Mouse (Mus musculus): ENCODE data around the gene Slc25a17. TPM values are rescaled to one million over a fixed set of nuclear protein-coding genes. Genes with fewer than 3 reads are reported as not detected.
A peak's percentile ranks its signal among the peaks of the same experiment; 100 is the strongest.

Slc25a17 gene
- polyA plus RNA-seq (2012; rRNA removed), result 10.5 and 11.9 TPM in 2 replicates

- H3K27ac ChIP-seq (ENCODE audit: control insufficient read depth, insufficient read depth, low read depth, low read length), result peak within 1 kb of the TSS; percentile 68
- peak within 1 kb of the TSS; percentile 93 for H3K4me3 ChIP-seq (ENCODE audit: control insufficient read depth, low read depth, low read length)
- peaks cover 2% of the 10 kb centered on the region; the same call in 1 of the 2 replicates for H3K36me3 ChIP-seq (ENCODE audit: control insufficient read depth, insufficient read depth, low read length)
- TF ChIP-seq POLR2A (IDR thresholded peaks at IDR 0.05; ENCODE audit: control insufficient read depth, low read depth, low read length) (peak; percentile 70), CTCF (IDR thresholded peaks at IDR 0.05; ENCODE audit: control insufficient read depth, insufficient read depth, insufficient replicate concordance, low read depth, low read length) (no peak)
- peaks cover 2% of the 10 kb centered on the region for H3K4me1 ChIP-seq (ENCODE audit: control insufficient read depth, insufficient read depth, low read length)
- no peaks in the 10 kb centered on the region for H3K27me3 ChIP-seq (ENCODE audit: control insufficient read depth, insufficient read depth, low read length)
Measured at GRCm38 (mm10) chr15:81360345-81361021, at the start of gene Slc25a17. Gene Slc25a17, minus strand, starts transcription at chr15:81360812.

- peak within 1 kb of the TSS; percentile 72 for H3K4me3 ChIP-seq (ENCODE audit: control insufficient read depth, low read depth, low read length)
- no peaks in the 10 kb centered on the region for H3K4me1 ChIP-seq (ENCODE audit: control insufficient read depth, insufficient read depth, low read length)
- TF ChIP-seq CTCF (IDR thresholded peaks at IDR 0.05; ENCODE audit: control insufficient read depth, insufficient read depth, insufficient replicate concordance, low read depth, low read length), result no peak
- TF ChIP-seq POLR2A (IDR thresholded peaks at IDR 0.05; ENCODE audit: control insufficient read depth, low read depth, low read length), result no peak
- no peaks in the 10 kb centered on the region for H3K36me3 ChIP-seq (ENCODE audit: control insufficient read depth, insufficient read depth, low read length)
- peak within 1 kb of the TSS; percentile 63 for H3K27ac ChIP-seq (ENCODE audit: control insufficient read depth, insufficient read depth, low read depth, low read length)
- H3K27me3 ChIP-seq (ENCODE audit: control insufficient read depth, insufficient read depth, low read length), result no peaks in the 10 kb centered on the region
Measured at GRCm38 (mm10) chr15:81408199-81408598, 47.6 kb upstream of the Slc25a17 start, which contains the start of gene Dnajb7. Gene Dnajb7, minus strand, starts transcription at chr15:81408299.

DNA sequence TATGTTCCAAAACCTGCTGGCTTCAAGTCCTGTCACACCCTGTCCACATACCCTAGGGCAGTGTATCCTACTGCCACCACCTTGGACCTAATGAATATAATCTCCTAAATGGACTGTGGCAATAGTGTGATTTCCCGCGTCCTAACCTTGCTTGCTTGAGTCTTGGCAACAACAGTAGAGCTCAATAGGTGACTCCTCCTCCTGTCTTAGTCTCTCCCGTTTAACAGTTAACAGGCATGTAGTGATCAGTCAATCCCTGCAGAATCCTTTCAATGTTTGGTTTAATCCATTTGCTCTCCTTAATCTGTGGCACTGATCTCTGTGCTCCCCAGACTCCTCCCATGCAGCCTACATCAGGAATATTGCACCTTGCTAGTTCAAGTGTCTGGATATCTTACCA is 44.4 kb upstream of the Slc25a17 start:
- TF ChIP-seq POLR2A (IDR thresholded peaks at IDR 0.05; ENCODE audit: control insufficient read depth, low read depth, low read length) (no peak), CTCF (IDR thresholded peaks at IDR 0.05; ENCODE audit: control insufficient read depth, insufficient read depth, insufficient replicate concordance, low read depth, low read length) (no peak)

GRCm38 (mm10) chr15:81399638-81400315 is 39.2 kb upstream of the Slc25a17 start, which contains the start of the genes St13 and Xpnpep3:
Gene St13, minus strand, starts transcription at chr15:81400077.
Gene Xpnpep3, plus strand, starts transcription at chr15:81400138.
- Histone ChIP-seq H3K4me3 (ENCODE audit: control insufficient read depth, low read depth, low read length) (peak within 1 kb of the TSS; percentile 98), H3K27me3 (ENCODE audit: control insufficient read depth, insufficient read depth, low read length) (no peaks in the 10 kb centered on the region), H3K27ac (ENCODE audit: control insufficient read depth, insufficient read depth, low read depth, low read length) (peak within 1 kb of the TSS; percentile 100), H3K4me1 (ENCODE audit: control insufficient read depth, insufficient read depth, low read length) (no peaks in the 10 kb centered on the region; the same call in 1 of the 2 replicates), H3K36me3 (ENCODE audit: control insufficient read depth, insufficient read depth, low read length) (no peaks in the 10 kb centered on the region; the same call in 1 of the 2 replicates)
- no peak for TF ChIP-seq CTCF (IDR thresholded peaks at IDR 0.05; ENCODE audit: control insufficient read depth, insufficient read depth, insufficient replicate concordance, low read depth, low read length)
- peak; percentile 80 for TF ChIP-seq POLR2A (IDR thresholded peaks at IDR 0.05; ENCODE audit: control insufficient read depth, low read depth, low read length)

More for the DNA sequence above, 44.4 kb upstream of the Slc25a17 start:
- Histone ChIP-seq H3K27ac (ENCODE audit: control insufficient read depth, insufficient read depth, low read depth, low read length) (no peak overlapping the region), H3K4me1 (ENCODE audit: control insufficient read depth, insufficient read depth, low read length) (no peaks in the 10 kb centered on the region), H3K36me3 (ENCODE audit: control insufficient read depth, insufficient read depth, low read length) (no peaks in the 10 kb centered on the region), H3K4me3 (ENCODE audit: control insufficient read depth, low read depth, low read length) (peak overlapping the region; percentile 56; the same call in 1 of the 2 replicates), H3K27me3 (ENCODE audit: control insufficient read depth, insufficient read depth, low read length) (no peaks in the 10 kb centered on the region)

DNA sequence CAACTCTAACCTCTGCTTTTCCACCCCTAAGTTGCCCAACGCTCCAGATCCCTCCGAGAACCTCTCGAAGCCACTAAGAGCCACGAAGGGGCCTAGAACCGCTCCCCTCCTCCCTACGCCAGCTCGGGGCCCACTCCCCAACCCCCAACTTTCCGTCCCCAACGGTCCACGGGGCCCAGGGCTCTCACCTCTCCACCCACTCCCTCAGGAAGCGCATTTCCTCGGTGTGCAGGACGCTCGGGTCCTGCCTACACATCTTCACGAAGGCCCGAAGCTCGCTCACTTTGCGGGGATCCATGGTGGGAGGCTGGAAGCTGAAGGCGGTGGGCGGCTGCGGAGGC is 38.7 kb upstream of the Slc25a17 start:
- TF ChIP-seq POLR2A (IDR thresholded peaks at IDR 0.05; ENCODE audit: control insufficient read depth, low read depth, low read length), result no peak; the same call in 1 of the 2 replicates
- TF ChIP-seq CTCF (IDR thresholded peaks at IDR 0.05; ENCODE audit: control insufficient read depth, insufficient read depth, insufficient replicate concordance, low read depth, low read length), result no peak
- peak overlapping the region; percentile 100 for H3K27ac ChIP-seq (ENCODE audit: control insufficient read depth, insufficient read depth, low read depth, low read length)
- H3K27me3 ChIP-seq (ENCODE audit: control insufficient read depth, insufficient read depth, low read length), result no peaks in the 10 kb centered on the region
- no peaks in the 10 kb centered on the region; the same call in 1 of the 2 replicates for H3K36me3 ChIP-seq (ENCODE audit: control insufficient read depth, insufficient read depth, low read length)
- H3K4me1 ChIP-seq (ENCODE audit: control insufficient read depth, insufficient read depth, low read length), result no peaks in the 10 kb centered on the region; the same call in 1 of the 2 replicates
- H3K4me3 ChIP-seq (ENCODE audit: control insufficient read depth, low read depth, low read length), result peak overlapping the region; percentile 98

- TF ChIP-seq POLR2A (IDR thresholded peaks at IDR 0.05; ENCODE audit: control insufficient read depth, low read depth, low read length) (no peak), CTCF (IDR thresholded peaks at IDR 0.05; ENCODE audit: control insufficient read depth, insufficient read depth, insufficient replicate concordance, low read depth, low read length) (no peak)
- no peaks in the 10 kb centered on the region; the same call in 1 of the 2 replicates for H3K36me3 ChIP-seq (ENCODE audit: control insufficient read depth, insufficient read depth, low read length)
- no peaks in the 10 kb centered on the region for H3K27me3 ChIP-seq (ENCODE audit: control insufficient read depth, insufficient read depth, low read length)
- no peaks in the 10 kb centered on the region; the same call in 1 of the 2 replicates for H3K4me1 ChIP-seq (ENCODE audit: control insufficient read depth, insufficient read depth, low read length)
- H3K27ac ChIP-seq (ENCODE audit: control insufficient read depth, insufficient read depth, low read depth, low read length), result no peak overlapping the region
- H3K4me3 ChIP-seq (ENCODE audit: control insufficient read depth, low read depth, low read length), result no peak overlapping the region; the same call in 1 of the 2 replicates
Measured at GRCm38 (mm10) chr15:81398189-81398588, 37.6 kb upstream of the Slc25a17 start.
